Mouse (Mus musculus) lung, adult 2 months (tissue): ENCODE measurements around the gene Nfix. TPM values are rescaled to one million over a fixed set of nuclear protein-coding genes. Genes with fewer than 3 reads are reported as not detected.

Experiments
- DNase-seq: peaks from one replicate; pipeline ENCODE4 v3.0.0; 2022
- H3K4me1 ChIP-seq: fragments of 200-500 bp; 2 replicates; pipeline ENCODE4 v1.6.1; 2011; ENCODE audit warnings: low read length; ENCODE audit not compliant: control insufficient read depth, insufficient read depth
- H3K4me3 ChIP-seq: fragments of 200-500 bp; replicated peaks from 2 replicates; pipeline ENCODE3; 2011; ENCODE audit warnings: low read depth, mild to moderate bottlenecking, control low read depth, low read length; ENCODE audit errors: extremely low read depth
- CTCF ChIP-seq: fragments of 200-500 bp; IDR thresholded peaks from 2 replicates; pipeline ENCODE4 v1.5.1; 2011; ENCODE audit warnings: mild to moderate bottlenecking, low read length, control low read depth; ENCODE audit not compliant: insufficient read depth
- POLR2A ChIP-seq: fragments of 200-500 bp; IDR thresholded peaks from 2 replicates; pipeline ENCODE4 v1.6.1; 2011; ENCODE audit warnings: low read depth, mild to moderate bottlenecking, control low read depth, low read length, borderline replicate concordance; ENCODE audit errors: extremely low read depth
- WGBS: fragments of 180-500 bp; shearing (Covaris S2); methylation state at CpG from one replicate; pipeline ENCODE4 v1.1.7; 2018; 5-methylcytosine and 5-hydroxymethylcytosine counted together
- polyA plus RNA-seq: library from polyadenylated mRNA; depleted of rRNA; stranded (reverse); fragments of >200 nt; gene quantifications from 2 replicates; pipeline ENCODE4 v1.2.3, GENCODE M21; 2012

Nfix gene
- polyA plus RNA-seq, 1 experiment = 96.2 TPM

DNA sequence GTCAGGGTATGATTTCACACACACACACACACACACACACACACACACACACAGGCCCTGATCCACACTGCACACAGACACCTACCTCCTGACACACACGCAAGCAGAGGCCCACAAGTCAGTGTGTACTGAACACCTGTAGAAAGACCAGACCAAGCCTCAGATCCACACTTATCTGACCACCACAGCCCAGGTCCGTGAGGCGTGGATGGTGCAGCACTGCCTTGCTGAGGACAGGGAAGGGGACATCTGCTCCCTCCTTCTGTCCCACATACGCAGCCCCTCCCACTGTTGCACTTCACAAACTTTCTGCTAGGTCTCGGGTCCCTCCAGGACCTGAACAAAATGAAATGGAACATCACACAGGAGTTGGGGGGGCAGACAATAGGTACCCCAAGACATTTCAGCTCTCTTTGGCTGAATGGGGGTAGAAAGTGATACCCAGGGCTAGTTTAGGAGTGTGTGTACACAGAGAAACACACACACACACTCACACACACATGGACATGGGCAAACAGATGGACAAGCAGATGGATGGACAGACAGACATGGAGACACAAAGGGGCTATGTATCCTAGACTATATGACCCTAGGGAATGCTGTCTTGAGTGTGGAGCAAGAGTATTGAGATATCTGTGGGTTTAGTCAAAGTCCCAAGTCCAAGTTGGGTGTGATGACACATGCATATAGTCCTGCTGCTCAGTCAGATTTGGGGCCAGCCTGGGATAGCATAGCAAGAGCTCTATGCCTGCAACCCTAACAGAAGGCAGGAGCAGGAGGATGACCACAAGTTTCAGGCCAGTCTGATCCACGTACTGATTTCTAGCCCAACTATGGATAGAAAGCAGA, 47.2 kb downstream of the Nfix start:
- no peak for DNase-seq
- H3K4me1 ChIP-seq = peaks cover 8% of the 10 kb centered on the region
- WGBS = 90% methylated on average over 6 of the region's 6 CpGs
- no peak for TF ChIP-seq CTCF
- TF ChIP-seq POLR2A = no peak
- no peak overlapping the region for H3K4me3 ChIP-seq

DNA sequence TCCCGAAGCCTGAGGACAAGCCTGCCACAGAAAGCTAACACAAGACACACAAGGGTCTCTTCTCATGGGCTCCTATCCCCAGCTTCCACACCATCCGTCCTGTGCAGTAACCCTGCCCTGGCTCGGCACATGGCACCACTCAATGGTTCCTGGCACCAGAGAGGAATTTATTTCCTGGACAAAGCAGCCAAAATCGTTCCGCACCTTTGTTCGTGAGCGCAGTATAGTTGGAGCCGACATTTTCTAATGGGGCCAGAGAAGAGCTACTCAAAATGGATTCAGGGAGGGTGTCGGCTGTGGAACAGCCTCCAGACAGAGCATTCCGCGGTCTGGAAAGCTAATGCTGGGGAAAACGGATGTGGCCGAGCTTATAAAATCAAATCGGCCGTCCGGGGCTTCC, 50.6 kb downstream of the Nfix start:
- peaks cover 14% of the 10 kb centered on the region for H3K4me1 ChIP-seq
- H3K4me3 ChIP-seq = no peak overlapping the region
- DNase-seq = no peak
- WGBS = 64% methylated on average over 16 of the region's 16 CpGs
- no peak for TF ChIP-seq POLR2A

DNA sequence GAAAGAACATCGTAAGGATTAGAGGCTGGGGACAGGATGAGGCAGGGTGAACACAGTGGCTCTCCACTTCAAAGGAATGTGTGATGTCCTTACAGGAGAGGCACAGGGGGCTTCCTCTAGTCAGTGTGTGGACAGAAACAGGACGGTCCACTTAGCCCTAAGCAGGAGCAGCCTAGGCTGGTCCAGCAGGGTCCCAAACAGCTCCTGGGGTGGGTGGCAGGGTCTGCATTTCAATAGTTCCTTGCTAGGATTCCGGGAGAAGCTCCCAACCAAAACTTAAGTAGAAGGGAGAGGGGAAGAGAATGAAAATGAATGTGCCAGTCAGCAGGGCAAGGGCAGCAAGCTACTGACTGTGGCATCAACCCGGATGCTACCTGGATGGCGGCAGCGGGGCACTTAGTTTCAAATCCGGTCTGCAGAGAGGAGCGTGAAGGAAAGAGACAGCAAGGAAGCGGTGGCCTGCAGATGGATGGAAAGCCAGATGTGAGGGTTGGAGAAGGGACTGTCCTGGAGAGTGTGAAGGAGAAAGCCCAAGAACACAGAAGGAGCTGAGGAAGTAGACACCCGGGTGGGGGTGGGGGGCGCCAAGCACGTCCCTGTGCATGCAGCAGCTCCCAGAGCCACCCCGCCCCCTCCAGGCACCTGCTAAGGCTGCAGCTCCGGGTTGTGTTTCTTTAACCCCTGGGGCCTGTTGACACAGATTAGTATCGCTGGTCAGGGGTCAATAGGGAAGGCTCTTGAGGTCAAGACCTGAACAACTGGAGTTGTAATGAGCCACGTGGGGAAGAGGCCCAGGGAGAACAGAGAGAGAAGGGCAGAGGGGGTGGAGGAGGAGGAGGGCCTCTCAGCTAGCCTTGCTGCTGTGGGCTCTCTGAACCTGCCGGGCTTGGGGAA, 54.9 kb downstream of the Nfix start:
- DNase-seq = no peak
- H3K4me1 ChIP-seq = peaks cover 54% of the 10 kb centered on the region
- H3K4me3 ChIP-seq = no peak overlapping the region
- TF ChIP-seq CTCF = no peak
- no peak for TF ChIP-seq POLR2A
- 25% methylated on average over 17 of the region's 17 CpGs for WGBS

DNA sequence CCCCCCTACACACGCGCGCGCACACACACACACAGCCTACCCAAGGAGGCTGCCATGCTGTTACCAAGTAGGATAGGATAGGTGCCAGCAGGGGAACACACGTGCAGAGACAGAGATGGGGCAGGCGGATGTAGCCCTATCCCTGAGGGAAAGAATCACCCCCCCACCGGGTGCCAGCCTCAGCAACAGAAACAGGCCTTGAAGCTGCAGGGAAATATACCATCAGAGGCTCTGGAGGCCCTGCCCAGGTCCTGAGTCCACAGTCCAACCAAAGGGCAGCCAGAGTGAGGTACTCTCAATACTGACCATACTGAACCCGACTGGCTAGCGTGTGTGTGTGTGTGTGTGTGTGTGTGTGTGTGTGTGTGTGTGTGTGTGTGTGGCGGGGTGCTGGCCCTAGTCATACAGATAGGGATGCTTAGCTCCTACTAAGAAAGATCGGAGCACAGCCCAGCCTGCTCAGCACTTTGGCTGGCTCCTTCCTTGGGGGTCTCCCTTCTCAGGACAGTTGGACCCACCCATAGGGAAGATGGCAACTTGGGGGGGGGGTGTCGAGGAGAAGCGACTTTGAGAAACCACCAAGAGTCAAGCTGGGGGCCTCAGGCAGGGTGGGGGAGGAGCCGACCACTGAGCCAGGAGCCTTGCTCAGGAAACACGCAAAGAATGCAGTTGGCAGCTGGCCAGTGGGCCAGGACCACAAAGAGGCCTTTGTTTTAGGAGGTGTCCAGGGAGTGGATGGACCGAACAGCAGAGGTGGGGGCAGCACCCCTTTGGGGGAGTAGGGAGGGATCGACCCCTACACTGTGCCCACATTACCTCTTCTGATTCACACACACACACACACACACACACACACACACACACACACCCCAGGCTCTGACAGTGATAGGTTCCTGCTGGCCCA, 56.4 kb downstream of the Nfix start:
- WGBS = 30% methylated on average over 16 of the region's 17 CpGs
- peaks cover 63% of the 10 kb centered on the region for H3K4me1 ChIP-seq

DNA sequence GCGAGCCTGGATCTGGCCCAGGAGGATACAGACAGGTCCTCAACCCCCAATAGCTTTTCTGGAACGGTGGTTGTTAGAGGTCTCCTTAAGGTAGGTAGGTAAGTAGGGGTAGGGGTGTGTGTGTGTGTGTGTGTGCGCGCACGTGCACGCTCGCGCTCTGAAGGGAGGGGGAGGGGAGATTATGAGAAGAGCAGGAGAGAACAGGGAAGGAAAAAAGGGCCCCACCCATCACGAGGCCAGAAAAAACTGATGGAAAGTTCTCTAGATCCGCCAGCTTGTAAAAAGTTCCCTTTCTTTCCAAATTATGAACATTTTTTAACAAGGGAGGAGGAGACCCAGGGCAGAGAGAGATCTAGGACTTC, 57.1 kb downstream of the Nfix start:
- WGBS = 32% methylated on average over 10 of the region's 10 CpGs
- DNase-seq = no peak
- Histone ChIP-seq H3K4me1 (peaks cover 70% of the 10 kb centered on the region), H3K4me3 (no peak overlapping the region)
- no peak for TF ChIP-seq CTCF
- TF ChIP-seq POLR2A = no peak

More for the DNA sequence above, 56.4 kb downstream of the Nfix start:
- peak; percentile 73 for DNase-seq
- no peak for TF ChIP-seq CTCF
- no peak for TF ChIP-seq POLR2A
- no peak overlapping the region for H3K4me3 ChIP-seq

DNA sequence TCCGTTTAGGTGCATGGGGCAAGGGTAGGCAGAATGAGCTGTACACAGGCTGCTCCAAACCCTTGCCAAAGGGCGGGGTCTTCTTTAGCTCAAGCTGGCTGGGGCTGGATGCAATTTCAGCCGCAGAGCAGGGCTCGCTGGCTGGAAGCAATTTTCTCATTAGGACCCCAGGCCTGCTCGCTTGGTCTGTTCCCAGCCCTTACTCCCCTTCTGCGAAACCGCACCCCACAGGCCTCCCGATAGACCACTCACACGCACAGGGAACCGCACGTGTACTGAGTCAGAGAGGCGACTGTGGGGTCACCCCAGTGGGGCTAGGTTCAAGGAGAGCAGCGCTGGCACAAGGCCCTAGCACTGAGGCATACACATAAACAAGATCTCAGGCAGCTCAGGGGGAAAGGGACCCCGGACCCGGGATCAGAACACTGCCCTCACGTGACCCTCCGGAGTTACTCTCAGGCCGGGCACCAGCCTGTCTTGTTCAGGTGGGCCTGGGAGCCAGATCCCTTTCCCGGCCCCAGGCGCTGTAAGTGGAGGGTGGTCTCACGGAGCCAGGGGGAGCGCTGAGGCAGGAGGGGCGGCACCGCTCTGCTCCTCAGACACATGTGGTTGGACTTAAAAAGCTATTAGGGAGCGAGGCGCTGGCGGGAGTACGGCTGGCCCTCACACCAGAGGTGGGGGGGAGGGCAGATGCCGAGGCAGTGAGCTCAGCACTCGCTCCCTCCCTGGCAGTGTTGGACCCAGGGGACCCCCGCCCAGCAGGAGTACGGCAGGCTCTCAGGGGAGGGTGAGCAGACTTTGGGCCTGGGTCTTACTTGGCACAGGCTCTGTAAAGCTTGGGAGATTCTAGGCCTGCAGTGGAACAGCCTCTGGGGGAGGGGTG, 57.7 kb downstream of the Nfix start:
- 33% methylated on average over 32 of the region's 32 CpGs for WGBS
- peaks cover 75% of the 10 kb centered on the region for H3K4me1 ChIP-seq
- TF ChIP-seq CTCF (no peak), POLR2A (no peak)
- DNase-seq = peak; percentile 55
- no peak overlapping the region for H3K4me3 ChIP-seq

DNA sequence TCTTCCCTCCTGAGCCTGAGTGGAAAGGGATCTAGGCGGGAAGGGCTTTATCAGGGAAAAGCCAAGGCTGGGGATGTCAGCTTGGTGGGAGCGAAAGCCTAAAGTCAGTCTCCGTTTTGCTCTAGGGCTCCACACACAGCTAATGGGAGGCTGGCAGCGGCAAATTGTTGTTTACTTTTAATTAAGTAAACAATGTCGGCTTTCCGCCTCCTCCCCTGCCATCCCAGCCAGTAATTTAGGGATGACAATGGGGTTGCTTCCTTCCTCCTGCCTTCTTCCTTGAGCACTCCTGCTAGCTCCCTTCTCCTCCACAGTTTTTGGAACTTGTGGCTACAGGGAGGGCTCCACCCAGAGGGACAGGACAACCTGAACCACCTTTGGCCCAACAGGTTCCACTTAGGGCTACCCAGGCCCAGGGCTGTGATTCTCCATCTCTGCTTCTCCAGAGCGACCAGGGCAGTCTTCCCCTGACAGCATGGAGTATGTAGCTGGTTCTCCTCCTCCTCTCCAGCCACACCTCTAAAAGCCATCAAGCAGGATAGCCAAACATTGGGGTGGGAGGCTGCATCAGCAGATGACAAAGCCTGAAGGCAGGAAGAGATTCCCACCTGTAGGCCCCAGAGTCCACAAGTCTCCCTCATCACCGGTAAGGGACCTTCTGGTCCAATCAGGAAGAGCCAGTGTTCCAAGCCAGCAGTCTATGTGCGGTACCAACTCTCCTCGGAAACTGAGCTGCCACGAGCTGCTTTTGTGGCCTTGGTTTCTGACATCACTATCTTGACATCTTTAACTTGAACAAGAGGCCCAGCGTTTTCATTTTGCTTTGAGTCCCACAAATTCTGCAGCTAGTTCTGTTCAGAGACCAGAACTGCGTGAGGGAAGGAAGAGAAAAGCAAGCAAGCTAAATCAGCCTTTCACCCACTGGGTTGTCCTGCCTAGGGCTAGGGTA, 59.0 kb downstream of the Nfix start:
- H3K4me3 ChIP-seq = no peak overlapping the region
- H3K4me1 ChIP-seq = peaks cover 75% of the 10 kb centered on the region
- DNase-seq = no peak
- WGBS = 33% methylated on average over 13 of the region's 13 CpGs
- TF ChIP-seq CTCF = no peak
- TF ChIP-seq POLR2A = no peak

DNA sequence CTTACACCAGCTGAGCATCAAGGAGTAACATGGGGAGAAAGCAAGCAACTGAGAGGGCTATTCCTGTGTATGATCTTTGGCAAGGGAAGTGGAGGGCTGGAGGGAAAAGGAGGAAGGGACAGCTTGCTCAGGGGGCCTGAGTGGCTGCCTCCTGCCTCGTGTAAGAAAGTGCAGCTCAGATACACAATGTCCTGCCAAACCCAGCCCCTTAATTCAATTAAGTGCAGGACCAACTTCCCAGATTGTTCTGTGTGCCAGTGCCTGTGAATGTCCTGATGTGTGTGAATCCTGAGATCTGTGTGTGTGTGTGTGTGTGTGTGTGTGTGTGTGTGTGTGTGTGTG, 60.8 kb downstream of the Nfix start:
- WGBS = 0% methylated on average over 1 of the region's 1 CpGs
- Histone ChIP-seq H3K4me3 (no peak overlapping the region), H3K4me1 (peaks cover 66% of the 10 kb centered on the region)
- no peak for DNase-seq
- TF ChIP-seq CTCF (no peak), POLR2A (no peak)
